Mouse (Mus musculus): ENCODE results near the gene Rtn1.

GRCm38 (mm10) chr12:72240506-72240905 is 168.3 kb downstream of the Rtn1 start:
- TF ChIP-seq CTCF (conservative IDR thresholded peaks at IDR 0.05; ENCODE audit: insufficient read depth, insufficient read length, low read depth, low read length) (no peak), POLR2A (IDR thresholded peaks at IDR 0.05; ENCODE audit: low read depth, low read length) (no peak)

All from kidney, adult 2 months (tissue).